Mouse (Mus musculus) thymus, adult 2 months (tissue): ENCODE measurements around the gene Arhgap44.

Experiments
- CTCF ChIP-seq: fragments of 200-500 bp; IDR thresholded peaks from 2 replicates; pipeline ENCODE4 v1.5.1; 2012; ENCODE audit warnings: mild to moderate bottlenecking, control low read depth, low read length, moderate library complexity, borderline replicate concordance; ENCODE audit not compliant: control insufficient read depth, poor library complexity, insufficient read depth; ENCODE audit errors: extremely low read depth
- POLR2A ChIP-seq: fragments of 200-500 bp; IDR thresholded peaks from 2 replicates; pipeline ENCODE4 v1.6.1; 2012; ENCODE audit warnings: mild to moderate bottlenecking, low read length, control low read depth, moderate library complexity; ENCODE audit not compliant: control insufficient read depth, poor library complexity, insufficient read depth; ENCODE audit errors: extremely low read depth

DNA sequence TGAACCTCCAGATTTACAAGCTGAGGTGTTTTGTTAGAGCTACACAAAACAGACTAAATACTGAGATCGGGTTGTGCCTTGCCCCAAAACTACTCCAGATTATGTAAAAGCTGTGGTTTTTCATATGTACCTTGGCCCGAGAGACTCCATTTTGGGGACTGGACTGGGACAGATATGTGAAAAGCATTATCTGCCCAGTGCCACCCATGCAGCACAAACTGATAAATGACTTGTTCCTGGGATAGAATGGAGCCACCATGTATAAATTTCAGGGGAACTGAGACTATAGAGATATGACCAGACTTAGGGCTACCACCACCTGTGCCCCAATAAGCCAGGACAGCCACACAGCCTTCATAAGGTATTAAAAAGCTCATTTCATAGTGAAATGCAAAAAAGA lies 200.1 kb downstream of the Arhgap44 start:
- no peak for TF ChIP-seq CTCF
- TF ChIP-seq POLR2A: no peak
